Mouse (Mus musculus) heart, embryonic 13.5 days (tissue): ENCODE data around the gene Fh1. TPM values are rescaled to one million over a fixed set of nuclear protein-coding genes. Genes with fewer than 3 reads are reported as not detected.

Experiments used
- ATAC-seq: fragments of 200-750 bp; cut with Nextera tagmentation; 2 replicates; pipeline ENCODE4 v1.8.0; 2017; ENCODE audit warnings: moderate TSS enrichment; ENCODE audit not compliant: insufficient number of reproducible peaks, low FRiP score, low TSS enrichment; ENCODE audit errors: extremely low read depth
- H3K27ac ChIP-seq: fragments of 300-500 bp; sonication (generic); replicated peaks from 2 replicates; pipeline ENCODE4 v1.5.1; 2015; ENCODE audit warnings: moderate library complexity, mild to moderate bottlenecking, inconsistent platforms
- H3K27me3 ChIP-seq: fragments of 300-500 bp; sonication (generic); replicated peaks from 2 replicates; pipeline ENCODE4 v1.6.1; 2015; ENCODE audit warnings: mild to moderate bottlenecking, inconsistent platforms
- H3K36me3 ChIP-seq: fragments of 300-500 bp; sonication (generic); 2 replicates; pipeline ENCODE4 v1.6.1; 2015; ENCODE audit warnings: mild to moderate bottlenecking, inconsistent platforms
- H3K4me1 ChIP-seq: fragments of 300-500 bp; sonication (generic); 2 replicates; pipeline ENCODE4 v1.6.1; 2015; ENCODE audit warnings: inconsistent platforms
- H3K4me2 ChIP-seq: fragments of 300-500 bp; sonication (generic); 2 replicates; pipeline ENCODE4 v1.6.1; 2015; ENCODE audit warnings: inconsistent platforms, mild to moderate bottlenecking, moderate library complexity
- H3K4me3 ChIP-seq: fragments of 300-500 bp; sonication (generic); 2 replicates; pipeline ENCODE4 v1.5.1; 2015; ENCODE audit warnings: moderate library complexity, mild to moderate bottlenecking, inconsistent platforms
- H3K9ac ChIP-seq: fragments of 300-500 bp; sonication (generic); 2 replicates; pipeline ENCODE4 v1.6.1; 2015; ENCODE audit warnings: inconsistent platforms, mild to moderate bottlenecking, moderate library complexity
- H3K9me3 ChIP-seq: fragments of 300-500 bp; sonication (generic); 2 replicates; pipeline ENCODE4 v1.6.1; 2016; ENCODE audit warnings: inconsistent platforms
- WGBS: fragments of 180-500 bp; shearing (Covaris S2); methylation state at CpG from one replicate; pipeline ENCODE4 v1.1.7; 2015; ENCODE audit warnings: mixed read lengths; 5-methylcytosine and 5-hydroxymethylcytosine counted together
- polyA plus RNA-seq: library from polyadenylated mRNA; unstranded; fragments of >200 nt; fragmentation: Nextera tagmentation; extraction: Ambion mirVana; gene quantifications from 2 replicates; pipeline ENCODE4 v1.2.1, GENCODE M21; 2015

Gene Fh1
- polyA plus RNA-seq, 1 experiment from 2014 or later: 211 TPM

DNA sequence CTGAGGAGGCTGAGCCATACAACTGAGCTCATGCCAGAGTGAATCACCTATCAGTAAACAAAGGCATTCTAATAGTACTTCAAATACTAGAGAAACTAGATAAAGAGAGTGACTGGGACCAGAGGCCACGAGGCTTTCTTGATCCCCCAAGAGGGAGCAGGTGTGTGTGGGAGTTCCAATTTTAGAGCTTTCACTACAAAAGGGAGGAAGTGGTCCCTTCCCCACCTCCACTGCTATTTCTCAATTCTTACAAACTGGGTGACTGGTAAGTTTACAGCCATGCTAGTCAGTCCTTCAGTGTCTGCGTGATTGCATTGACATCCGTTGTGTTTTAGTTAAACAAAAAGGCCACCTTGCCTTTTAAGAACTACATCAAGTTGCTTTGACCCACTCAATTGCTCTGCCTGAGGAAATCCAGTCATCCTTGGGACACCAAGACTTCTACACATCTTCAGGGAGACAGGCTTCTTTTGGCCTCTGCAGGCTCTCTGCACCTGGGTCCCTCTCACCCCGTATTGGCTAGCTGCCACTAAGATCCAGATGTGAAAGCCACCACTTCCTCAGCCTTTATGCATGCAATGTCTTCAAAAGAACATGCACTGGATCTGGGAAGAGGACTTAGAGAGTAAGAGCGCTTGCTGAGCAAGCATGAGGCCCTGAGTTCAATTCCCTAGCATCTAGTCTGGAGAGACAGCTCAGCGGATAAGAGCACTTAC is 15.2 kb upstream of the Fh1 start:
- H3K9ac ChIP-seq: no peak overlapping the region
- 69% methylated on average over 6 of the region's 6 CpGs for WGBS
- ATAC-seq: no peak

DNA sequence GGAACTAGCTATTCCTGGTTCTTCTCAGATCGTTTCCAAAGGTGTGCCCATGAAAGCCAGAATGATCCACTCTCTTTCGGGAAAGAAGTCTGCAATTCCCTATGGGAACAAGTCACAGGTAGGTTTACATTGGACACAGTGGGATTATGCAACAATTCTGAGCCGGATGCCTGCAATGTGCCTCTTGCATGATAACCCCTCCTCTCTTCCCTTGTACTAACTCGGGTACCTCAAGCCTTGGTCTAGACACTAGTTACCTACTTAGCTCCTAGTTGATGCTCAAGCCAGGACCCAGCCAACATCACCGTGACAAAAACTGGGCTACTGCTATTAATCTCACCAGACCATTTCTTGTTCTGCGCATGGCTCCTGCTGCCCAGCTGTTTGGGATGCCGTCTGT is 13.6 kb upstream of the Fh1 start:
- Histone ChIP-seq H3K4me3 (no peak overlapping the region), H3K36me3 (no peaks in the 10 kb centered on the region), H3K9me3 (no peaks in the 10 kb centered on the region), H3K27ac (no peak overlapping the region), H3K4me1 (no peaks in the 10 kb centered on the region), H3K9ac (no peak overlapping the region), H3K4me2 (no peak overlapping the region), H3K27me3 (no peaks in the 10 kb centered on the region; the same call in 1 of the 2 replicates)
- no peak for ATAC-seq
- WGBS: 81% methylated on average over 7 of the region's 7 CpGs

More for the DNA sequence above, 15.2 kb upstream of the Fh1 start:
- H3K27ac ChIP-seq: no peak overlapping the region
- no peaks in the 10 kb centered on the region for H3K4me1 ChIP-seq
- no peaks in the 10 kb centered on the region; the same call in 1 of the 2 replicates for H3K27me3 ChIP-seq
- H3K9me3 ChIP-seq: no peaks in the 10 kb centered on the region
- no peaks in the 10 kb centered on the region for H3K36me3 ChIP-seq
- H3K4me2 ChIP-seq: no peak overlapping the region
- H3K4me3 ChIP-seq: no peak overlapping the region

DNA sequence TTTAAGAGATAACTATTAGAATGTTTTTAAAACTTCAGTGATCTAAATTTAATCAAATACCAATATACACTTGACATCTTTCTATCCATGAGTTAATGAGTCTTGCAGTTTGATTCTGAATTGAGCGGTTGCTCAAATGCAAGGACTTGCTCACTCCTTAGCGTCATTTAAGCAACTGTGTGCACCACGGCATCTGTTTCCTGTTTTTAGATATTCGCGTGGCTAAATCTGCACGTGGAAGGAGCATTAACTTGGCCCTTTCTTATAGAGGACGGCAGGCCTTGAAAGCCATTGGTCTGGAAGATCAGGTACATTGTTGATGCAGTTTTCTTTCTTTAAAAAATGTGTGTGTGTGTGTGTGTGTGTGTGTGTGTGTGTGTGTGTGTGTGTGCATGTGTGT is 12.2 kb upstream of the Fh1 start:
- H3K4me1 ChIP-seq: no peaks in the 10 kb centered on the region
- H3K9me3 ChIP-seq: no peaks in the 10 kb centered on the region
- ATAC-seq: no peak
- no peak overlapping the region for H3K4me2 ChIP-seq
- H3K9ac ChIP-seq: no peak overlapping the region
- 67% methylated on average over 7 of the region's 7 CpGs for WGBS
- H3K27ac ChIP-seq: no peak overlapping the region
- no peaks in the 10 kb centered on the region; the same call in 1 of the 2 replicates for H3K27me3 ChIP-seq
- no peaks in the 10 kb centered on the region for H3K36me3 ChIP-seq
- H3K4me3 ChIP-seq: no peak overlapping the region

DNA sequence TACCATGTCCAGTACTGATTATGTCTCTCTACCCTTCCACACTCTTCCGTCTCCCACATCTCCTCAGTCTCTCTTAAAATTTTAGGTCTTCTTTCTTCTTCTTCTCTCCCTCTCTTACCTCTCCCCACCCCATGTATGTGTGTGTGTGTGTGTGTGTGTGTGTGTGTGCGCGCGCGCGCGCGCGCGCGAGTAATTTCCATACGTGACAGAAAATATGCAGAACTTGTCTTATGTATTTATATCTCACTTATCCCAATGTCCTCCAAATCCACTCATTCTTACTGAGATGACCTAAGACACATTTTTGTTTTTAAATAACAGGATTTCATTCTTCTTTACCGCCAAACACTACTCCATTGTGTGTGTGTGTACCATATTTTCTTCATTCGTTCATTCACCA is 7.0 kb upstream of the Fh1 start:
- no peaks in the 10 kb centered on the region for H3K9me3 ChIP-seq
- H3K4me1 ChIP-seq: no peaks in the 10 kb centered on the region
- no peak for ATAC-seq
- 92% methylated on average over 14 of the region's 14 CpGs for WGBS
- no peak overlapping the region for H3K4me3 ChIP-seq
- no peaks in the 10 kb centered on the region; the same call in 1 of the 2 replicates for H3K27me3 ChIP-seq
- H3K27ac ChIP-seq: no peak overlapping the region
- H3K4me2 ChIP-seq: no peak overlapping the region
- H3K9ac ChIP-seq: no peak overlapping the region
- no peaks in the 10 kb centered on the region for H3K36me3 ChIP-seq

DNA sequence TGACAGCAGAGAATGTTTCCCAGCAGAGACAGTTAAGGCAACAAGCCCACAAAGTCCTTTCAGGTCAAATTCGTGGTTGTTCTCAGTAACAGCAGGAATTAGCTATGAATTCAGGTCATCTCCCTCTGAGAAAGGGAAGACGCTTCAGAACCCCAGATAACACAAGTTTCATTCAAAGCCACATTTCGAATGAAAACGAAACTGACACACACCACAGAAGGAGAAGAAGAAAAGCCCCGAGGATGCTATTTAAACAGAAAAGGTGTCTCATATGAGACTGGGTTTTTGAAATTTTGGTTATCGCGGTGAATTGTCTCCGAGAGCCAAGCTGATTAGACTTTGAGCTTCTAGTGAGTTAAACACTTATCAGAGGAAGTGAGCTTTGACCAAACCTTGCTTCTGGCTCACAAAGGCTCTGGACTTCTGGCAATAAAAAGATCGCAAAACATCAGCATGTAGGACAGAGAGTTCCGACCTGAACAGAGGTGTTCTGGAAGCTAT is 6.3 kb upstream of the Fh1 start:
- Histone ChIP-seq H3K4me1 (no peaks in the 10 kb centered on the region), H3K4me3 (no peak overlapping the region), H3K27me3 (no peaks in the 10 kb centered on the region; the same call in 1 of the 2 replicates), H3K9me3 (no peaks in the 10 kb centered on the region), H3K36me3 (no peaks in the 10 kb centered on the region), H3K9ac (no peak overlapping the region), H3K27ac (no peak overlapping the region), H3K4me2 (no peak overlapping the region)
- WGBS: 66% methylated on average over 10 of the region's 10 CpGs
- ATAC-seq: no peak

DNA sequence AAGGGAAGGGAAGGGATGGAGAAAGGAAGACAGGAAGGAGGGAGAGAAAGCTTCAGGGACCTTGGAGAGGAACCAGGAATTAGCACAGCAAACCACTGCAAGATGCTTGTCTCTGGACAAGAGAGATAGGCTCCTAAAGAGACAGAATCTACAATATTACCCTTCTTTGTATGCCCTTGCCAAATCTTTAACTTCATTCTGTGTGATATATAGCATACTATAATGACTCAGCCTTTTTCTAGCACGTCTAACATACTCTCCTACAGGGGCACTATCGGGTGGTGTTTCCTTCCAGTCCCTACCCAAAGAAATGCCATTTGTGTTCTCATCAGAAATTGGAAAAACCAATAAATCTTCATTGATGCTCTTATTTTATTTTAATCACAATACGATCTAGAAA is 5.6 kb upstream of the Fh1 start:
- Histone ChIP-seq H3K4me2 (no peak overlapping the region), H3K27me3 (no peaks in the 10 kb centered on the region; the same call in 1 of the 2 replicates), H3K4me3 (no peak overlapping the region), H3K9me3 (no peaks in the 10 kb centered on the region), H3K9ac (no peak overlapping the region), H3K4me1 (no peaks in the 10 kb centered on the region), H3K27ac (no peak overlapping the region), H3K36me3 (no peaks in the 10 kb centered on the region)
- 72% methylated on average over 3 of the region's 3 CpGs for WGBS
- no peak for ATAC-seq

DNA sequence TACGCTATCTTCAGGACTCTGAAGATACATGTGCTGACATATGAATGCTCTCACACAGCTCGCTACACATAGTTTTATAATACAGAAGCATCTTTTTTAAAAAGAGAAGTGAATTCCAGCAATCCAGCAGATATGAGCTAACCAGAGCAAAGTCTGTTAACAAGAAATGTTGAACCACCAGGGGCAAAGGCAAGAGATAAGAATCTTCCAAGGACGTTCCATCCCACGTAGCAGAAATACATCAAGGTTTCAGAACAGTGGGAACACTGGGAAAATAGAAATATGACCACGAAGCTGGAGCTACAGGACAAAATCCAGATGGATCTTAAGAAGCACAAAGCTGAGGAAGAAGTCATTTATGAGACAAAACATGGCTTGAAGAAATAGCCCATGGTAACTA is 4.9 kb upstream of the Fh1 start:
- Histone ChIP-seq H3K36me3 (no peaks in the 10 kb centered on the region), H3K4me2 (no peak overlapping the region), H3K27ac (no peak overlapping the region), H3K9me3 (no peaks in the 10 kb centered on the region), H3K4me3 (no peak overlapping the region), H3K4me1 (no peaks in the 10 kb centered on the region), H3K9ac (no peak overlapping the region), H3K27me3 (no peaks in the 10 kb centered on the region)
- no peak for ATAC-seq
- WGBS: 70% methylated on average over 5 of the region's 5 CpGs

DNA sequence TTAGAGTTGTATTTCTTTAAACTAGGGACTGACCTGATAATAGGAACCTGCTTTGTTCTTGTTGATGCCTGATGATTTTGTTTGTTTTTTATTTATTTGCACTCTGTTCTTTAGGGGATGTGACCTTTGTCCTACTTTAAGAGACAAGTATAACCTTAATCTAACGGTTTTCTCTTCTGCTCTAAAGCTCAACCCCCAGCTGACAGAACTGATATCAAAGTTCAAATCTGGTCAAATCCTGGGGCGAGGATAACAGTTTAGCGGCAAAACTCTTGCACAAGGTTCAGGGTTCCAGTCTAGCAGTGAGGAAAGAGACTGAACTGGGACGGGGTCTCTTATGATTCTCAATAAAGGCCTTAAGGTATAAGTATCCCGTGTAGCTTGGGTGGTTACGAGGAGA is 3.8 kb upstream of the Fh1 start:
- Histone ChIP-seq H3K27me3 (no peaks in the 10 kb centered on the region), H3K9me3 (no peaks in the 10 kb centered on the region), H3K4me2 (no peak overlapping the region), H3K4me1 (peaks cover 7% of the 10 kb centered on the region), H3K9ac (no peak overlapping the region), H3K36me3 (no peaks in the 10 kb centered on the region), H3K27ac (no peak overlapping the region), H3K4me3 (no peak overlapping the region)
- ATAC-seq: no peak
- 77% methylated on average over 6 of the region's 6 CpGs for WGBS

DNA sequence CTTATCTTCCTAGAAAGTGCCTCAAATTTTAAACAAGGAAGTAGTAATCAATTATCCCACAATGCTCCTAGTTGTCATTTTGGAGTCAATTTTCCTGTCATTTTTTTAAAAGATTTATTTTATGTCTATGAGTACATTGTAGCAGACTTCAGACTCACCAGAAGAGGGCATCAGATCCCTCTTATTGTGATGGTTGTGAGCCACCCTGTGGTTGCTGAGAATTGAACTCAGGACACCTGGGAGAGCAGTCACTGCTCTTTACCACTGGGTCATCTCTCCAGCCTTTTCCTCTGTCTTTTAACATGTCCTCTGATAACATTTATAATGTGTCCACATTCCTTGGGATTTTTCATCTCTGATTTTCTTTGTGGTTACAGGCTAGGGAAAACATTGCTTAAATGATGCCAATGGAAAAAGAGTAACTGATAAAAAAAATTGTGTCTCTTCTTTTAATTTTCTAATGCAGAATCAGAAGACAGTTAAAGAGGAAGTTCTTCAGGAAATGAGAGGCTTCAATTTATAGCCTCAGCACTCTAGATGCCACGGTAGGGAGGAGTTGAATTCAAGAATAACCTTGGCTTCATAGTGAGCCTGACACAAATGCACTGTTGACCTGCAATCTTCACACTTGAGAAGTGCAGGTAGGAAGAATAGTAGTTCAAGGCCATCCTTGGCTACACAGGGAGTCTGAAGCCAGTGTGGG is 706 bp upstream of the Fh1 start:
- Histone ChIP-seq H3K27ac (peak overlapping the region; percentile 90), H3K4me3 (peak overlapping the region; percentile 93), H3K9ac (peak overlapping the region; percentile 70), H3K36me3 (no peaks in the 10 kb centered on the region), H3K27me3 (no peaks in the 10 kb centered on the region), H3K4me2 (peak overlapping the region; percentile 88), H3K9me3 (no peaks in the 10 kb centered on the region), H3K4me1 (peaks cover 25% of the 10 kb centered on the region)
- no peak for ATAC-seq
- WGBS: 81% methylated on average over 1 of the region's 1 CpGs

DNA sequence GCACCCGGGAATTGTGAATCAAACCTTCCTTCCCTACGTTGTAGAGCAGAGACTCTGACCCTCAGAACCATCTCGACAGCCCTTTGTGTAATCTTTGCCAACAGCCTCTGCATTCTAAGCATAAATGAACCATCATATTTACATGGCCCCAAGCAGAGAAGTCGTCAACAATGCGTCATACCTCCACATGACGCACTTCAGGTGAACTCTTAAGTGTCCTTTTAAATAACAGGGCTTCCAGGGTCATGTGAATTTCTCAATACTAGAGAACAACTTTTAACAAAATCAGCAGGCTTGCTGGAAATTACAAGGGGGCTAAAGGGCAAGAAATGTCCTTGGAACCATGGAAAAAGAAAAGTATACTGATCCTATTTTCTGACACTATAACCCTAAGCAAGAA is 1.8 kb downstream of the Fh1 start:
- H3K4me3 ChIP-seq: no peak overlapping the region
- 80% methylated on average over 6 of the region's 6 CpGs for WGBS
- H3K4me2 ChIP-seq: peak overlapping the region; percentile 88; the same call in 1 of the 2 replicates
- H3K9ac ChIP-seq: no peak overlapping the region
- ATAC-seq: no peak
- H3K9me3 ChIP-seq: no peaks in the 10 kb centered on the region
- peaks cover 25% of the 10 kb centered on the region for H3K4me1 ChIP-seq
- peaks cover 16% of the 10 kb centered on the region for H3K36me3 ChIP-seq
- H3K27me3 ChIP-seq: no peaks in the 10 kb centered on the region
- no peak overlapping the region for H3K27ac ChIP-seq

DNA sequence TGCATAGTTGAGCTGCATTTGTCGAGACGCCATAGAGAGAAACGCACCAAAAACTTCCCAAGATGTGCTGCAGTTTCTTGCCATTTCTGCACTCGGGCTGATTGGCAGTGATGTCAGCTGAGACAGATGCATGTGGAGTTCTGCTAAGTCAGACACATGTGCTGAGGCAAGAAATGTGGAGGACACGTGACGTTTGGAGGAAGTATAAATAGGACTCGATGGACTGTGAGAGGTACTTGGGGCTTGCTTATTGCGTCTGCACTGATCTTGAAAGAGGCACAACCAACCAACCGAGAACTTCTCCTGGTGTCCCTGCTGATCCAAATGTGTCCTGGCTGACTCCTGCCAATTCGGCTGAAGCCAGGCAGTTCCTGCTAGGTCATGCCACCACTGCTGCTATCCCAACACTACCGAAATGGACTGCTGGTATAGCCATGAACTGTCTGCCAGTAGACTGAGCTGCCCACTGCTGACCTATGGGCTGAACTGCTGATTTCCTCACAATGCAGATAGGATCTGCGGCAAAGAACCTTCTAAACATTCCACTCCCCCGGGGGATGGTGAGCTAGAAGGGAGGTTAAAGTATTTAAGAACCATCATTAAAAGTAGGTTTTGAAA is 5.5 kb downstream of the Fh1 start, which contains the start of gene Kmo:
TSS of gene Kmo (plus strand) at position 568 of the 618 bp plus-strand sequence.
- H3K4me1 ChIP-seq: peaks cover 25% of the 10 kb centered on the region
- H3K27ac ChIP-seq: no peak within 1 kb of the TSS
- H3K9ac ChIP-seq: no peak within 1 kb of the TSS
- H3K9me3 ChIP-seq: no peaks in the 10 kb centered on the region
- 84% methylated on average over 13 of the region's 13 CpGs for WGBS
- peaks cover 51% of the 10 kb centered on the region for H3K36me3 ChIP-seq
- no peaks in the 10 kb centered on the region for H3K27me3 ChIP-seq
- no peak for ATAC-seq
- H3K4me3 ChIP-seq: no peak within 1 kb of the TSS
- H3K4me2 ChIP-seq: no peak within 1 kb of the TSS
